Mouse (Mus musculus) forebrain, embryonic 12.5 days (tissue): Measurements from ENCODE around the gene Rp9. TPM values are rescaled to one million over a fixed set of nuclear protein-coding genes. Genes with fewer than 3 reads are reported as not detected.

Source experiments
- ATAC-seq: fragments of 200-750 bp; cut with Nextera tagmentation; 2 replicates; pipeline ENCODE4 v1.8.0; 2017; ENCODE audit warnings: moderate TSS enrichment; ENCODE audit not compliant: low FRiP score
- H3K27ac ChIP-seq: fragments of 300-500 bp; sonication (generic); 2 replicates; pipeline ENCODE4 v1.5.1; 2016; ENCODE audit warnings: mild to moderate bottlenecking
- H3K27me3 ChIP-seq: fragments of 300-500 bp; sonication (generic); 2 replicates; pipeline ENCODE4 v1.6.1; 2016; ENCODE audit warnings: mild to moderate bottlenecking
- H3K36me3 ChIP-seq: fragments of 300-500 bp; sonication (generic); replicated peaks from 2 replicates; pipeline ENCODE4 v1.6.1; 2016; ENCODE audit warnings: mild to moderate bottlenecking
- H3K4me1 ChIP-seq: fragments of 300-500 bp; sonication (generic); 2 replicates; pipeline ENCODE4 v1.6.1; 2016
- H3K4me2 ChIP-seq: fragments of 300-500 bp; sonication (generic); 2 replicates; pipeline ENCODE4 v1.6.1; 2016; ENCODE audit warnings: mild to moderate bottlenecking, moderate library complexity
- H3K4me3 ChIP-seq: fragments of 300-500 bp; sonication (generic); replicated peaks from 2 replicates; pipeline ENCODE4 v1.5.1; 2016; ENCODE audit warnings: mild to moderate bottlenecking
- H3K9ac ChIP-seq: fragments of 300-500 bp; sonication (generic); 2 replicates; pipeline ENCODE4 v1.6.1; 2016; ENCODE audit warnings: mild to moderate bottlenecking
- H3K9me3 ChIP-seq: fragments of 300-500 bp; sonication (generic); 2 replicates; pipeline ENCODE4 v1.6.1; 2016
- WGBS: fragments of 180-500 bp; shearing (Covaris S2); methylation state at CpG from one replicate; pipeline ENCODE4 v1.1.7; 2016; 5-methylcytosine and 5-hydroxymethylcytosine counted together
- polyA plus RNA-seq: library from polyadenylated mRNA; unstranded; fragments of >200 nt; fragmentation: Nextera tagmentation; extraction: Ambion mirVana; gene quantifications from 2 replicates; pipeline ENCODE4 v1.2.1, GENCODE M21; 2016

Rp9 gene
- polyA plus RNA-seq, 1 experiment from 2014 or later: 63.2 TPM

- H3K27me3 ChIP-seq: no peaks in the 10 kb centered on the region
- H3K4me3 ChIP-seq: no peak overlapping the region
- no peaks in the 10 kb centered on the region for H3K4me1 ChIP-seq
- H3K4me2 ChIP-seq: no peak overlapping the region
- no peak for ATAC-seq
- H3K27ac ChIP-seq: no peak overlapping the region
- H3K9ac ChIP-seq: no peak overlapping the region
- H3K9me3 ChIP-seq: no peaks in the 10 kb centered on the region
- peaks cover 91% of the 10 kb centered on the region for H3K36me3 ChIP-seq
- WGBS: 95% methylated on average over 10 of the region's 10 CpGs
These were observed 16.0 kb downstream of the Rp9 start for GRCm38 (mm10) chr9:22453501-22453924.

GRCm38 (mm10) chr9:22452697-22453096 is 16.8 kb downstream of the Rp9 start:
- Histone ChIP-seq H3K4me1 (no peaks in the 10 kb centered on the region), H3K4me3 (no peak overlapping the region), H3K9ac (no peak overlapping the region), H3K9me3 (no peaks in the 10 kb centered on the region), H3K27me3 (no peaks in the 10 kb centered on the region), H3K4me2 (no peak overlapping the region), H3K27ac (no peak overlapping the region), H3K36me3 (peaks cover 97% of the 10 kb centered on the region)
- WGBS: 94% methylated on average over 10 of the region's 10 CpGs
- ATAC-seq: no peak

DNA sequence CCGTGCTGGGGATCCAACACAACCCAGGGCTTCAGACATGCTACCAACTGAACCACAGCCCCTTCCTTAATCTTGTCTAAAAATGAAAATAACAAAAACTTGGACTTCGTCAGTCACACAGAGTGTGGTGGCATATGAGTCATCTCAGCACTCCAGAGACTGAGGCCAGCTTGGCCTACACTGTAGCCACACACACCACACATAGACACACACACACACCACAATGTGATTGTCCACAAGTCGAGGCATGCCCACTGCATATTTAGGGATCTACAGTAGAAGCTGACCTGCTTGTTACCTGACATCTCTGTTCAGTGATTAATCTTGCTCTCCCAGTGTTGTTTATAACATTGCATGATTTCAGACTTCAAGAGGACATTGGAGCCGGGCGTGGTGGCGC is 20.3 kb downstream of the Rp9 start:
- no peak for ATAC-seq
- H3K9me3 ChIP-seq: no peaks in the 10 kb centered on the region
- no peak overlapping the region for H3K4me3 ChIP-seq
- no peaks in the 10 kb centered on the region for H3K4me1 ChIP-seq
- H3K27ac ChIP-seq: no peak overlapping the region
- H3K36me3 ChIP-seq: peaks cover 74% of the 10 kb centered on the region
- 94% methylated on average over 6 of the region's 6 CpGs for WGBS
- no peaks in the 10 kb centered on the region for H3K27me3 ChIP-seq
- no peak overlapping the region for H3K4me2 ChIP-seq
- H3K9ac ChIP-seq: no peak overlapping the region

DNA sequence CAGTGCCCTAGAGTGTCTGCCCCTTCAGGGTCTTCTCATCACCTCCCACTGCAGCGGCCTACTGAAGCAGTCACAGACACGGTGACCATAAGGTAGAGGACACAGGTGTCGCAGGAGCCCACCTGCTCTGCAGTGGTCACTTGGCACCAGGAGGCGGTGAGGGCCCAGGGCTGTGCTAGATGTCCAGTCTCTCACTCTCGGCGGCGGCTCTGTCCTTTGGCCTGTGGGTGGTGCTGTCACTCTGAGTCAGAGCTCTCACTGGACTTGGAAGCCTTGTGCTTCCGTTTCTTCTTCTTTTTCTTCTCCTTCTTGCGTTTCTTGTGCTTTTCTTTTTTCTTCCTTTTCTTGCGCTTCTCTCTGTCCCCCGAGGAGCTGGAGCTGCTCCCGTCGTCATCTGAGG is 21.1 kb downstream of the Rp9 start:
- no peak overlapping the region for H3K4me3 ChIP-seq
- H3K27ac ChIP-seq: no peak overlapping the region
- H3K4me1 ChIP-seq: no peaks in the 10 kb centered on the region
- no peak overlapping the region for H3K4me2 ChIP-seq
- peaks cover 66% of the 10 kb centered on the region for H3K36me3 ChIP-seq
- H3K9ac ChIP-seq: no peak overlapping the region
- WGBS: 83% methylated on average over 13 of the region's 13 CpGs
- H3K9me3 ChIP-seq: no peaks in the 10 kb centered on the region
- H3K27me3 ChIP-seq: no peaks in the 10 kb centered on the region
- ATAC-seq: no peak

GRCm38 (mm10) chr9:22447213-22447612 is 22.3 kb downstream of the Rp9 start:
- no peak overlapping the region for H3K9ac ChIP-seq
- 93% methylated on average over 5 of the region's 5 CpGs for WGBS
- H3K4me3 ChIP-seq: no peak overlapping the region
- no peak overlapping the region for H3K27ac ChIP-seq
- no peaks in the 10 kb centered on the region for H3K27me3 ChIP-seq
- no peak for ATAC-seq
- H3K9me3 ChIP-seq: no peaks in the 10 kb centered on the region
- H3K4me1 ChIP-seq: no peaks in the 10 kb centered on the region
- no peak overlapping the region for H3K4me2 ChIP-seq
- peaks cover 54% of the 10 kb centered on the region for H3K36me3 ChIP-seq

DNA sequence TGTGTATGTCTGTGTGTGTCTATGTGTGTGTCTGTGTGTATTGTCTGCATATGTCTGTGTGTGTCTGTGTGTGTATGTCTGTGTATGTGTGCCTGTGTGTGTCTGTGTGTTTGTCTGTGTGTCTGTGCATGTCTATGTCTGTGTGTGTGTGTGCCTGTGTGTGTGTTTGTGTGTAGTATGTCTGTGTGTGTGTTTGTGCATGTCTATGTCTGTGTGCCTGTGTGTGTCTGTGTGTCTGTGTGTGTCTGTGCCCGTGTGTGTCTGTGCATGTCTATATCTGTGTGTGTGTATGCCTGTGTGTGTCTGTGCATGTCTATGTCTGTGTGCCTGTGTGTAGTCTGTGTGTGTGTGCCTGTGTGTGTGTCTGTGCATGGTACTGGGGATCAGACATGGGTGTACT is 24.4 kb downstream of the Rp9 start:
- ATAC-seq: no peak
- Histone ChIP-seq H3K4me2 (no peak overlapping the region), H3K27ac (no peak overlapping the region), H3K9ac (no peak overlapping the region), H3K36me3 (peaks cover 44% of the 10 kb centered on the region), H3K9me3 (no peaks in the 10 kb centered on the region), H3K4me3 (no peak overlapping the region), H3K4me1 (no peaks in the 10 kb centered on the region), H3K27me3 (no peaks in the 10 kb centered on the region)
- 82% methylated on average over 1 of the region's 1 CpGs for WGBS

DNA sequence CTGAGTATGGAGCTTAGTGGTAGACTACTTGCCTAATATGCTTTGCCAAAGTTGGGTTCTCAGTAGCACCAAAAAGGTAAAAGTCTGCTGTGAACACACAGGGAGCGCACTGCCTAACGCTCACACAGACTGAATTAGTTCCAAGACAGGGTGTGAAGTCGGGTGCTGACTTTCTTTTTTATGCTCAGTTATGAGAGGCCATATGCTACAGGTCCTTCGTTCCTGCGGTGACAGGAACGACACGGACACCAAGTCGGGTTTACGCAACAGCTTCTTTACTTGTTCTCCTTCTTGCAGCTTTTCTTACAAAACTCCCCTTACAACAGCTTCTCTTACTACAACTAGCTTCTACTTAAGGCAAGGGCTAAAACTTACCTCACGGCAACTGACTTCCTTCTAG is 26.4 kb downstream of the Rp9 start:
- WGBS: 93% methylated on average over 10 of the region's 10 CpGs
- Histone ChIP-seq H3K4me3 (no peak overlapping the region), H3K27ac (no peak overlapping the region), H3K4me2 (no peak overlapping the region), H3K9ac (no peak overlapping the region), H3K9me3 (no peaks in the 10 kb centered on the region), H3K27me3 (no peaks in the 10 kb centered on the region), H3K36me3 (peaks cover 26% of the 10 kb centered on the region), H3K4me1 (no peaks in the 10 kb centered on the region)
- ATAC-seq: no peak

DNA sequence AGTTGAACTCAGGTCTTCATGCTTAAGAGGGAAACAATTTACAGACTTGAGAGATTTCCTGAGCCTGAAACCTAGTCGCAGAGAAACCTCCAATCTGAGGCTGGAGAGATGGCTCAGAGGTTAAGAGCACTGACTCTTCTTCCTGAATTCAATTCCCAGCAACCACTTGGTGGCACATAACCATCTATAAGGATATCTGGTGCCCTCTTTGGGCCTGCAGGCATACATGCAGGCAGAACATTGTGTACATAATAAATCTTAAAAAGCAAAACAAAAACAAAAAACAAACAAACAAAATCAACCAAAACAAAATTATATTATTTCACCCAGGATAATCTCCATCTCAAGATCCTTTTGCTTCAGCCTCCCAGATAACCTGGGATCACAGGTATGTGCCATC is 30.7 kb downstream of the Rp9 start:
- Histone ChIP-seq H3K4me3 (no peak overlapping the region), H3K4me1 (no peaks in the 10 kb centered on the region), H3K9me3 (no peaks in the 10 kb centered on the region), H3K9ac (no peak overlapping the region), H3K27ac (no peak overlapping the region), H3K36me3 (peaks cover 16% of the 10 kb centered on the region), H3K4me2 (no peak overlapping the region), H3K27me3 (no peaks in the 10 kb centered on the region)
- ATAC-seq: no peak
- 70% methylated on average over 1 of the region's 1 CpGs for WGBS

- no peak overlapping the region for H3K9ac ChIP-seq
- H3K36me3 ChIP-seq: peaks cover 5% of the 10 kb centered on the region; the same call in 1 of the 2 replicates
- WGBS: 92% methylated on average over 2 of the region's 2 CpGs
- no peak for ATAC-seq
- no peaks in the 10 kb centered on the region for H3K9me3 ChIP-seq
- H3K27ac ChIP-seq: no peak overlapping the region
- no peaks in the 10 kb centered on the region for H3K27me3 ChIP-seq
- no peak overlapping the region for H3K4me2 ChIP-seq
- H3K4me3 ChIP-seq: no peak overlapping the region
- peaks cover 4% of the 10 kb centered on the region; the same call in 1 of the 2 replicates for H3K4me1 ChIP-seq
These were observed 35.4 kb downstream of the Rp9 start for GRCm38 (mm10) chr9:22434101-22434500.

- Histone ChIP-seq H3K36me3 (peaks cover 5% of the 10 kb centered on the region; the same call in 1 of the 2 replicates), H3K9ac (no peak overlapping the region), H3K27ac (no peak overlapping the region), H3K4me2 (no peak overlapping the region), H3K4me3 (no peak overlapping the region), H3K4me1 (peaks cover 9% of the 10 kb centered on the region), H3K9me3 (no peaks in the 10 kb centered on the region), H3K27me3 (no peaks in the 10 kb centered on the region)
- WGBS: 70% methylated on average over 2 of the region's 2 CpGs
- no peak for ATAC-seq
These were observed 36.3 kb downstream of the Rp9 start for GRCm38 (mm10) chr9:22433221-22433620.

DNA sequence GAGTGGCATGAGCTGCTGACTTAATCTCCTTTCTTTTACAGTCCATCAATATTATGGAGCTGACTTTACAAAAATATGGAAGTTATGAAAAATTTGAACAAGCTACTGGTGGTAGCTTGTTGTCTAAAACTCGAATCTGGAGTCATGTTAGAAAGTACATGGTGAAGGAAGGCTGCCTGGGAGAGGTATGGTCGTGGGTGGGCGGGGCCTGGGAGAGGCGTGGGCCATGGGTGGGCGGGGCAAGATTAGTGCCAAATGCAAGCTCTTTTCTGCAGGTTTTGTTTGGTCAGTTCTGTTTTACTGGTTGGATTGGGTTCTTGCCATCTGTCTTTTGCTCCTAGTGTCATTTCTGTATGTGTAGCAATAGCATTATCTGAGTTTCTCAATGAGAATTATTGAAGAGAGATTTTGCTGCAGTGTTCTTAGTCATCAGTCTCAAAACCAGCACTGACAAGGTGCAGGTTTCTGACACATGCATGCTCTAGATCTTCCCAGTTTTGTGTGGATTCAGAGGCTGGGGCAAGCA is 39.2 kb downstream of the Rp9 start:
- WGBS: 30% methylated on average over 5 of the region's 5 CpGs
- no peak for ATAC-seq
- no peak overlapping the region for H3K4me2 ChIP-seq

GRCm38 (mm10) chr9:22429533-22430241 is 39.9 kb downstream of the Rp9 start:
- no peak for ATAC-seq
- H3K4me2 ChIP-seq: no peak overlapping the region
- 46% methylated on average over 15 of the region's 15 CpGs for WGBS

More for the DNA sequence above, 39.2 kb downstream of the Rp9 start:
- Histone ChIP-seq H3K4me3 (no peak overlapping the region), H3K9me3 (no peaks in the 10 kb centered on the region), H3K9ac (no peak overlapping the region), H3K4me1 (peaks cover 13% of the 10 kb centered on the region), H3K36me3 (no peaks in the 10 kb centered on the region), H3K27ac (no peak overlapping the region), H3K27me3 (no peaks in the 10 kb centered on the region)

More at GRCm38 (mm10) chr9:22429533-22430241, 39.9 kb downstream of the Rp9 start:
- Histone ChIP-seq H3K4me1 (peaks cover 13% of the 10 kb centered on the region), H3K9me3 (no peaks in the 10 kb centered on the region), H3K27me3 (no peaks in the 10 kb centered on the region), H3K27ac (no peak overlapping the region), H3K4me3 (no peak overlapping the region), H3K9ac (no peak overlapping the region), H3K36me3 (no peaks in the 10 kb centered on the region)
